Mouse (Mus musculus): ENCODE measurements at regions not wholly inside any gene's neighbourhood (a gene's known extent, or its start where the extent isn't known, plus 50 kb on each side); places are given as distances from the start of the nearest gene placed in this dataset.
A peak's percentile ranks its signal among the peaks of the same experiment; 100 is the strongest.
"Not testable (repeated sequence)": the region's sequence is repeated elsewhere in the genome, so short reads cannot be mapped to it uniquely, and the experiment has no call there.

DNA sequence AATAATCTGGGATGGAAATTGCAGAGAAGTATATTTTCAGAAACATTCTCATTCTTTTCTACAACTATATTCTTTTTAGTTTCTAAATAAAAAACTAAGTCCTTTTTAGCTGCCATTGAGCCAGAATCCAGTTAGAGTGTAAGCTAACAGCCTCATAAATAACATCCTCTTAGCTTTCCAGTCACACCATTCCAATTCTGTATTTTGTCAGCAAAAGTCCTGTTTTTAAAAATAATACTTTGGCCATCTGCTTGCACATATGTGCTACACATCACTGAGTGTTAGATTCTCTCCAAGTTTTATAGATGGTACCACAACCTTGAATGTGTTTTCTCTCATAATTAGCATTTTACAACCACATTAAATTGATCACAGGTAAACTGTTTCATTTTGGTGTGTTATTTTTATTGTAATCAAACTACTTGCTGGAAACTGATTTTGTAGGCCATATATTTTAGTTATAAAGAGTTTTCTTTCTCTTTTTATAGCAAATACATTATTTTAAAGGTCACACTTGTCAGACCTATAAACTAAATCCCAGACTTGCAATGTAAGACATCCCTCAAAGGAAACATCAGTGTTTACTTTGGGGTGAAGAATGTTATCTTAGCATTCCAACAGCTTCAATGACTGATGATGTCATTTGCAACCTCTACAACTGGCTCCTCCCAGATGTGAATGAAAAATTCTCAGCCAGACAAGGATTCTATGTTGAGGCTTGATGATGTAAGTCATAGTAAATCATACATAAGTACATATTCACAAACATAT, 1878.9 kb upstream of the Flrt2 start:
- no peak for DNase-seq

DNA sequence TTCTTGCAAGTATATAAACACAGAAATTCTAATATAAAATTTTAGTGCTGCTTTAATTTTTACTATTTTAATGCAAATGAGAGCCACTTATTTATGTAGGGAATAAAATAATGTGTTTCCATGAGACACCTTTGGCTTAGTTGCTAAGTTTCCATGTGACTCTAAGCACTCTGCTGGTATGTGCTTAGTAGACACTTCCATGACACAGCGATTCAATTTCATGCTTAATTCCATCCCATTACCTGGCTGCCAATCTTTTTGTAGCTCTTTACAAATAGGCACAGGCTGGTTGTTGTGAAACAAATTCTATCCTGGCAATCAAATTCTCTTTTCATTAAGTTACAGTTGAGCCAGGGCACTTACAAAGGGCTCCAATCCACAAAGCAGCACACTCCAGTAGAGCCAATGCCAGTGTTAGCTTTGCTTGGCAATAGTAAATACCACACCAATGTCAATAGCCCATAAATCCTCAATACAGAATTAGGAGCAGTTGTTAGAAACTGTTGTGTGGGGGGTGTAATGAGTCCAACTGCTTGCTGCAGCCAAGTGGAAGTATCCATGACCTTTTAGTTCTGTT, 1841.0 kb upstream of the Flrt2 start:
- no peak for DNase-seq

DNA sequence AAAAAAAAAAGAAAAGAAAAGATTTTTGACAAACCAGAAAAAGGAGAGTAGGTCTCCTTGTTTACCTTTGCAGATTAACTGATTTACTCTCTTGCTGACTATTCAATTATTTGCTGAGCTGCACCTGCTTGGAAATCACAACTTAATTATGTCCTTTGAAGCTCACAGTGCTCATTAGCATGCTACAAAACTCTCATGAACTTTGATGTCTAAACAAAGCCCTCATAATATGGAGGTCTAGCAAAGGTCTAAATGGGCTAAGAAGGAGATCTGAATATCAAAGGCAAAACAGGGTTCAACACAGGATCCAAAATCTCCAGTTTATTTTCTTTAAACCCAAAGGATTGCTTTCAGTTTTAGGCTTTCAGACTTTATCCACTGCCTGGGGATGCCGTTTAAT, 1840.4 kb upstream of the Flrt2 start:
- DNase-seq, result no peak

DNA sequence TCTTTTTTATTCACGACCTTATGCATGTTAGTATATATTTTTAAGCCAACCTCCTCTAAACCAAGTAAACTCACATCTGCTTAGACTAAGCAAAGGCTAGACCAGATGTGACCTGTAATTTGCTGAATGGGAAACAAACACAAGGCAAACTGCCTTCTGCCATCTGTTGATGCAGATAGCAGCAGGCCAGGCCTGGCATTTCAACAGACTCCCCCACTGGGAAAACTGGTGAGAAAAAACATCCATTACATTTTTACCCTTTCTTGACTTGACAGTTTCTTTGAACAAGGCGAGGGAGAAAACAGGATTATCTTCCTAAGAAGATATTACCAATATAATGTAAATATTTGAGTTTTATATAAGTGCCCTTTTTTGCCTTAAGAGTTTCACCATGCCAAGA, 1806.1 kb upstream of the Flrt2 start:
- peak; percentile 38 to 45 for DNase-seq

- no peak for DNase-seq
Observed at GRCm38 (mm10) chr12:93890109-93890508, 1801.9 kb upstream of the Flrt2 start.

DNA sequence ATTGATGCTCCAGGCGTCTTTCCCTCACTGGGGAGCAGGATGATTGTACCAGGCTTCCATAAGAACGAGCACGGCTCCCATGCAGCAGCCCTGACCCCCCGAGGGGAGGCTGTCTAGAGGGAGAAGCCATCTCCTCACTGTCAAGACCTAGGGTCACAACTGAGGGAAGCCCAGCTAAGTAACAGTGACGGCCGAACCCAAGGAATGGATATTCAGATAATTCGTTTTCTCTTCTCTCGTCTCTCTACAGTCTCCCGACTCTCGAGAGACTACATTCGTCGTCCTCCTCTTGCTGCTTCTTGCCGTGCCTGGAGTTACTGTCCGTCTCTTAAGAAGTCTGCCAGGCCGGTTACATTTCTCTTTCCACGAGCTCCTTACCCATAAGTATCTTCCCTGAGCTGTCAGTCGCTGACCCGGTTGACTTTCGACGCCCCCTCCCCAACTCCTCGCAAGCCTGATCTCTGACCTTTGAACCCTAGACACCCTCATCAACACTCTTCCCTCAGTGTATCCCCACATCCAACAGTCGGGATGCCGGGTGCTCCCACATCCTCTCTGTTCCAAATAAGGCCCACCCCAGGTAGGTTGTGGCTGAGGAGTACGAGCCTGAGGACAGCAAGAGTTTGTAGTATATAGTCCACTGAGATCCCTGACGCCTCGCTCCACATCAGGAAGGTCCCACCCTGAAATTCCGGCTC, 1763.3 kb upstream of the Flrt2 start:
- DNase-seq, result not testable (repeated sequence)

DNA sequence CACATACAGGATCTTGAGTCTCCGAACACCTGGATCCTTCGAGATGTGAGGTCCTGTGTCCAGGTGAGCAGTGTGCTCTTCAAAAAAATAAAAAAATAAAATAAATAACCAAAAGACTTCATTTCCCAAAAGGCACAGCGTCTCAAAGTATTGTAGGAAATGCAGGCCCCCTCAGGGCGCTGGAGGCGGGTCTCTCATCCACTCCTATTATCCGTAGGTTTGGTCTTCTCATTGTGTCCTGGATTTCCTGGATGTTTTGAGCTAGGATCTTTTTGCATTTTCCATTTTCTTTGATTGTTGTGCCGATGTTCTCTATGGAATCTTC, 1762.8 kb upstream of the Flrt2 start:
- DNase-seq, result not testable (repeated sequence)

DNA sequence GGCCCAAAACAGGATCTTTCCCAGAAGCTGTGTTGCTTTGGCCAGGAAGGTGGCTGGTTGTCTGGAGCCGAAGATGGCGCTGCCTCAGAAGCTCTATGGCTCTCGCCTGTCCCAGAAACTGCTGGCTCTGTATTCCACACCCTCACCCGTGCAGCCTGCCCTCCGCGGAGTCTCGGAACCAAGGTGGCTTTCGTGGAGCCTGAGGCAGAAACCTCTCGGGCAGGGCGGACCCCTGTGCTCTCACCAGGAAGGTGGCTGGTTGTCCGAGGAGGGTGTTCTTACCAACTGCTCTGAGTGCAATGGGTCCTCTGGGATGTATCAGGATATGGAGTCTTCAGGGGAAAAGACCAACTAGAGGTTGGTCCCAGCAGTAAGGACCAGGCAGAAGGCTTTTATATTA, 1761.8 kb upstream of the Flrt2 start:
- not testable (repeated sequence) for DNase-seq

GRCm38 (mm10) chr12:93960869-93961268, 1731.2 kb upstream of the Flrt2 start:
- no peak for DNase-seq

DNA sequence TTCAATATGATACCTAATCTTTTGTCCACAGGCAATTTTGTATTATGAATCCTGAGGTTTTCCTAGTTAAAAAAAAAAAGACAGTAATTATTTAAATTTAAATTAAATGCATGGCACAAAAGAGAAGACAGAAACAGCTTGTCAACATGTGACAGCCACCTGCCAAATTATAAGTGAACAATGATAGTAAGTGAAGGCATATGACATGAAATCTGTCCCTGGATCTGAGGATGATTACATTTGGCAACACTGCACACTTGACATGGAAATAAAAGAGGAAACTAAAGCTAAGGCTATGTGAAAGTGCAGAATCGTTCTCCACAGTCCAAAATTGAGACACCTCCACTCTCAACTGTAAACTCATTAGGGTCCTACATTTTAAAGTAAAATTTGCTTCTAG, 1710.7 kb upstream of the Flrt2 start:
- DNase-seq, result no peak

GRCm38 (mm10) chr12:93991531-93991930, 1700.5 kb upstream of the Flrt2 start:
- peak; percentile 43 to 65 for DNase-seq

DNA sequence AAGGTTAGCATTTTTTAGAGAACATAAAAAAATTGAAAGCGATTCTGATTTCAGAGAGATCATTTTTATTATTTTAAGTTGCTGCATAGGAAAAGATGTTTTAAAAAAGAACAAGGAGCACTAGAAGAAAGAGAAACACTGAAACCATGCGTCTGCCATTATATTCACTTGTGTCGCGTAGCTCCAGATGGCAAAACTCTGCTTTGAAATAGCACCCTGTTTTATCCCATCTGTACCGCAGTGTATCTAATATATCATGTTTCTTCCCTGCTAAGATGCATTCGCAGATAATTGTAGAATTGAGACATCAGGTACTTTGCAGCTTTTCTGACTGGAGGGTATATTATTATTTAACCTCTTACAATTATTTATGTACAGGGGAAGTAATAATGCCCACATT, 1698.2 kb upstream of the Flrt2 start:
- DNase-seq, result no peak

DNA sequence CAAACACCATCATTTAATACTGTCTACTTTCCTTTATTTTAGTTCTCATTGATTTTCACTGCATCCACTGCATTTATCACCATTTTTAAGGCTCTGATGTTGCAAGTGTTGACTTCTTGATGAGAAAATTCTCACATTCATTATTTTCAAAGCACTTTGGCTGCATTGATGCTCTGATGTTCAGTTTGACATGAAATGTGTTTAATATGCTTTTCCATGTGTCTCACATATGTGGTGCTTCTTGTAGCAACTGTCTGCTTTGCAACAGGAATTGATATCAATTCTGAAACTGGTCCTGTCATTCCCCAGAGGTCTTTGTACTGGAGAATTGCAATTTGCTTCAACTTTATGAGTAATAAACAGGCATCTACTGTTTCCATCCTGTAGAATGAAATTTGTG, 1676.1 kb upstream of the Flrt2 start:
- no peak for DNase-seq

GRCm38 (mm10) chr12:94031364-94031763, 1660.7 kb upstream of the Flrt2 start:
- no peak for DNase-seq

DNA sequence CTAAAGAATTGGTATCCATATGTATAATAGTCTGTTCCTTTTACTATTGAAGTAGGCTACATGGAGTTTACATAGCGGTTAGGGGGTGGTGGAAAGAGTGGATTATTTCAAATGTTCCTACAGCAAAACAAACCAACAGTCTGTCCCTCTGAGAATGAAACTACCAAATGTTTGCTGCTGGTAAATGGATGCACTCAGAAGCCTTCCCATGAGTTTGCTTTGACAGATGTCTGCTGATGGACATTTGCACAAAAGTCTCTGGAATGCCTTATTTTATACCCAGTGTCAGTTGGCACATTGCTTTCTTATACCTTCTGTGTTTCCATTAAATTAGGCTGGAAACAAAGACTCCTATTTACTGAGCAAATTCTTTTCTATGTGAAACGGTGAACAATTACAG, 1644.1 kb upstream of the Flrt2 start:
- no peak for DNase-seq

GRCm38 (mm10) chr12:94057767-94058166, 1634.3 kb upstream of the Flrt2 start:
- no peak for DNase-seq

DNA sequence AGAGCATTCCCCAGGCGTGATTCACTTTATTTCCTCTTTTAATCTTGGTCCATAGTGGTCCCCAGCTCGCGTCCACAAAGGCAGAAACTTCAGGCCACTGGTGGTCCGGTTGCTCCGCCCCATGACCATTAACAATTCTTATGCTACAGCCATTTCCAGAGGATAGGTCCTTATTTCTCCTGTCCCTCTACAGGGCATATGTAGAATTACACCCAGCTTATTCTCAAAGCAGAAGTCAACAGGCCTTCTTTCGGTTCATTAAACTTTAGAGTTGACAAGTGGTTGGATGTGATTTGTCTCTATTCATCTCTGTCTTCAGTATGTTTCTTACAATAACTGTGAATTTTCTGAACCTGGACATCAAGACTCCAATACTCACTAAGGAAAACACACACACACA, 1632.4 kb upstream of the Flrt2 start:
- peak in 1 of 2 experiments; percentile 4 for DNase-seq

GRCm38 (mm10) chr12:94060336-94060735, 1631.7 kb upstream of the Flrt2 start:
- peak; percentile 12 to 29 for DNase-seq

- peak; percentile 11 to 29 for DNase-seq
Observed at GRCm38 (mm10) chr12:94066444-94067152, 1625.4 kb upstream of the Flrt2 start.

DNA sequence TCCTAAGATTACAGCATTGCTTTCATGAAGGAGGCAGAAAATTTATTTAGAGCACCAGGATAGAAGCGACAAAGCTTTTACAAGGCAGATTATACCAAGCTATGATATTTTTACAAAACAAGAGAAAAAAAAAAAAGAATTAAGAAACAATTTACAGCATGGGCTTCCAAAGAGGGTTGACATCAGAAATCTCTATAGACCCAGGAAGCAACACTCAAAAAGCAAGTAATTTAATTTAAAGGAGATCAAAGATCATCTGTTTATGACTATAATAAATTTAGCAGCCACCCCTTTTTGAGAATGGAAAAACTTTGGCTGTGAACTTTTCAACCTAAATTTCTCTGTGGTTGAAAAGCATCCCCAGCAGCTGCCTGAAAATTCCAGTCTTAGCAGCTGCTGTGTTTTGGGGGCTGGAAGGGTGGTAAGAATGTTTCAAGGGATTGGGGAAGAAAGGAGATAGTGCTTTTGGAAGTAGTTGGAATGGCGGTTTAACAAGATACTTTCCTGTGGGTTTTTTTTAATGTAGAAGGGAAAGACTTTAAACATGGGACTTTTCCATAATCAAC, 1621.0 kb upstream of the Flrt2 start:
- DNase-seq, result no peak

- DNase-seq, result no peak
Observed at GRCm38 (mm10) chr12:94105582-94106162, 1586.4 kb upstream of the Flrt2 start.

DNA sequence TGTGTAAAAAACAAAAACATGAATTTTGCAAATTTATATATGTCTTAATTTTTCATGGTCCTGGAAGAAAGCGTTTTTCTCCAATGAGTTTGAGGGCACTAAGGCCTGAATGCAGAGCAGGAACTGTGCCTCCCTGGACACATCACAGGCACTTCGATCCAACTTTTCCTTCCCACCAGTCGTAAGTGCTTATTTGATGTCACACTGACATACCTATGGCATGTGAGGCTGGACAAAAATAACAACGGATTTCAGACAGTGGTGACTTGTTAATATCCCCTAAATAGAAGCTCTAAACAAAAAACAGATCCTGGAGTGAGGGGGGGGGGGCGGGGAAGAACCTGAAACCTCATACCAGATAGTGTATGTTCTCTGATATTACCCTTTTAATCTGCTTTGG, 1541.9 kb upstream of the Flrt2 start:
- DNase-seq, result no peak

Measured in cerebellum, postnatal 10 days (tissue).